Mouse (Mus musculus) thymus, adult 2 months (tissue): ENCODE data around the gene Pigl.

Source experiments
- CTCF ChIP-seq: fragments of 200-500 bp; IDR thresholded peaks from 2 replicates; pipeline ENCODE4 v1.5.1; 2012; ENCODE audit warnings: mild to moderate bottlenecking, control low read depth, low read length, moderate library complexity, borderline replicate concordance; ENCODE audit not compliant: control insufficient read depth, poor library complexity, insufficient read depth; ENCODE audit errors: extremely low read depth
- POLR2A ChIP-seq: fragments of 200-500 bp; IDR thresholded peaks from 2 replicates; pipeline ENCODE4 v1.6.1; 2012; ENCODE audit warnings: mild to moderate bottlenecking, low read length, control low read depth, moderate library complexity; ENCODE audit not compliant: control insufficient read depth, poor library complexity, insufficient read depth; ENCODE audit errors: extremely low read depth

- TF ChIP-seq CTCF (no peak), POLR2A (no peak)
Measured at GRCm38 (mm10) chr11:62426266-62426665, 32.0 kb upstream of the Pigl start.
